Mouse (Mus musculus) right cerebral cortex, postnatal 36 days (tissue): ENCODE measurements around the gene Fn3krp.
A peak's percentile ranks its signal among the peaks of the same experiment; 100 is the strongest.

ENCODE experiments used
- DNase-seq, 2 experiments: peaks; one replicate each; pipeline ENCODE4 v3.0.0; 2022; ENCODE audit warnings: low spot score in 2 of 2, mixed read lengths in 1 of 2

Fn3krp gene

DNA sequence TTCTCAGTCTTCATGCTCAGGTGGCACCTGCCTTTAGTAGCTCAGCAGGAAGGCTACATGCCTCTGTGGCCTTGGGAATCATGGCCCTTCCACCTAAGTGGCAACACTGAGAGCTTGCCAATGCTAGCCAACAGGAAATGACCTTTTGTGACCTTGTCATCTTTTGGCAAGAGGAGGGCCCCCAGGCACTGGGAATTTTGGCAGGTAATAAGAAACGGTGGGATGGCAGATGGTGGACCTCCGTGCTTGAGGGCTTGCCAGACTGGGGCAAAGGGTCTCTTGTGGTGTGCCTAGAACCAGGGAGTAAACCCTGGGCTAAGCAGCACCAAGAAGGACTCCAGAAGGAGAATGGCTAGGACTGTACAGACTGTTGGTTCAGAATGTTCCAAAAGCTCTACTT, 20.9 kb downstream of the Fn3krp start:
- no peak for DNase-seq

- DNase-seq, result no peak
Observed at GRCm38 (mm10) chr11:121451216-121451726, 30.1 kb downstream of the Fn3krp start.

GRCm38 (mm10) chr11:121451753-121452635, 30.8 kb downstream of the Fn3krp start, which contains the start of gene Tbcd:
Gene Tbcd, plus strand, starts transcription at chr11:121451949.
- peak; percentile 95 for DNase-seq

DNA sequence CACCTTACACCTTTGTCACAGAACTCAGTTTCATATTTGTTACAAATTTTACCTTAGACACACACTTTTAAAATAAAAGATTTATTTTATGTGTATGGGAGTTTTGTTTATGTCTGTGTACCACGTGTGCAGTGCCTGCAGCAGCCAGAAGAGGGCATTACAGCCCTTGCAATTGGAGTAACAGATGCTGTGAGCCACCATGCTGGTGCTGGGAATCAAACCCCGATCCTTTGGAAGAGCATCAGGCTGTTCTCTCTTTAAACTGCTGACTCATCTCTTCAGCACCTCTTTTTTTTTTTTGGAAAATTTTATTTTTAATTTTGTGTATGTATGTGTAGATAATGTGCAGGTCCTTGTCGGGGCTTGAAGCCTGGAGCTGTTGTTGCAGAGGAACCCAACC, 36.7 kb downstream of the Fn3krp start:
- no peak for DNase-seq

DNA sequence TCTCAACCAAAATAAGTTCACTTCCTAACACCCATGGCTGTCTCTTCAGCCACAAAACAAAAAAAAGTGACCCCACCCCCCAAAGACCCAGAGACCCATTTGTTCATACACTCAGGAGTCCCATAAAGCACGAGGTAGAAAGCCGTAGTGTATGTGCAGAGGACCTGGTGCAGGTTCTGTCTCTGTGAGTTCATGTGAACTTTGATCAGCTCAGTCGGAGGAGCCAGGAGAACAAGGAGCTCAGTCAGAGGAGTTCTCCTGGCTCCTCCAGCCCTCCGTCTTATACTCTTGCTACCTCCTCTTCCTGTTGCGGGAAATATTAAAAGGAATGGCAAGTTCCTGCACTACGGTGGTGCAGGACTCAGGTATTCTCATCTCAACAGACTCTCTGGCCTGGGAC, 46.2 kb downstream of the Fn3krp start:
- DNase-seq, result no peak

- DNase-seq, result no peak
Observed at GRCm38 (mm10) chr11:121474831-121475230, 53.6 kb downstream of the Fn3krp start.

GRCm38 (mm10) chr11:121475699-121476415, 54.7 kb downstream of the Fn3krp start:
- peak; percentile 44 to 51 for DNase-seq

DNA sequence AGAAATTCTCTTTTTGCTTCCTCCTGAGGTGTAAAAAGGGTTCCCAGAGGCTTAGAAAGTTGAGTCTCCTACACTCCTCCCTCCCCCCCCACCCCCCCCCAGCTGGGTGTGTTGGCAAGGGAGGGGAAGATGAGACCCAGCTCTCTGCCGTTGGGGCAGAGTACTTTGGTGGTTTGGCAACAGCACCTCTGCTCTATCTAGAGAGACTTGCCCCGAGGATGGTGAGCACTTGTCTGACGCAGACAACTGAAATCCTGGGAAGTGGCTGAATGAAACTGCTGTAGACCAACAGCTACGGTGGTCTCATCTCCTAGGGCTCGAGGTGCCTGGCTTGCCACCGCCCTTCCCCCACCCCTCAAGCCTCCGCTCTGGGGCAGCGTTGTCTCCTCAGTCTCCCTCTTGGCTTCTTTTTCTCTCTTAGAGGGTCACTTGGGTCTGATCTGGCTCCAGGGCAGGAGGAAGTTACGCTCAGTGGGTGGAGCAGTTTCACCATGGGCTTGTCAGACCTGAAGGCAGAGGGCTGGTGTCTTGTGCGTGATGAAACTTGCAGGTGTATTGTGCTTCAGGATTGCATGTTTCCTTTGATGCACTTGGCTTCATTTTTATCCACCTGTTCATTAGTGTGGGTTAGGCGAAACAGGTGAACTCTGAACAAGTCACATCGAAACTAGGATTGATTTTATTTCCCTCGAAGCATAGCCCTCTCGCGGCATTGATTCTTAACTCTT, 58.4 kb downstream of the Fn3krp start:
- DNase-seq, result no peak
